Mouse (Mus musculus): ENCODE measurements around the gene Thrb. TPM values are rescaled to one million over a fixed set of nuclear protein-coding genes. Genes with fewer than 3 reads are reported as not detected.

The Thrb gene
- polyA plus RNA-seq, 1 experiment from 2014 or later, result 0.53 TPM

GRCm38 (mm10) chr14:17983390-17983789, 323.3 kb downstream of the Thrb start:
- H3K4me3 ChIP-seq, result no peak overlapping the region
- no peak overlapping the region for H3K4me2 ChIP-seq
- H3K9me3 ChIP-seq, result no peaks in the 10 kb centered on the region
- no peaks in the 10 kb centered on the region for H3K36me3 ChIP-seq
- H3K27ac ChIP-seq (replicated peaks), result no peak overlapping the region
- 84% methylated on average over 3 of the region's 3 CpGs for WGBS
- no peak for ATAC-seq (ENCODE audit: low read depth)
- H3K4me1 ChIP-seq (replicated peaks), result no peaks in the 10 kb centered on the region
- no peaks in the 10 kb centered on the region for H3K27me3 ChIP-seq
- no peak overlapping the region for H3K9ac ChIP-seq

- Histone ChIP-seq H3K36me3 (no peaks in the 10 kb centered on the region), H3K9ac (no peak overlapping the region), H3K9me3 (no peaks in the 10 kb centered on the region), H3K4me3 (no peak overlapping the region), H3K4me2 (no peak overlapping the region), H3K4me1 (replicated peaks) (no peaks in the 10 kb centered on the region), H3K27ac (replicated peaks) (no peak overlapping the region), H3K27me3 (no peaks in the 10 kb centered on the region)
- ATAC-seq (ENCODE audit: low read depth), result no peak
- 63% methylated on average over 6 of the region's 6 CpGs for WGBS
These were observed 323.8 kb downstream of the Thrb start for GRCm38 (mm10) chr14:17983839-17984238.

- Histone ChIP-seq H3K4me3 (no peak overlapping the region), H3K4me2 (no peak overlapping the region), H3K27me3 (no peaks in the 10 kb centered on the region), H3K27ac (replicated peaks) (no peak overlapping the region), H3K9me3 (no peaks in the 10 kb centered on the region), H3K9ac (no peak overlapping the region), H3K4me1 (replicated peaks) (no peaks in the 10 kb centered on the region), H3K36me3 (no peaks in the 10 kb centered on the region)
- no peak for ATAC-seq (ENCODE audit: low read depth)
- 88% methylated on average over 2 of the region's 2 CpGs for WGBS
These were observed 328.5 kb downstream of the Thrb start for GRCm38 (mm10) chr14:17988580-17988979.

GRCm38 (mm10) chr14:17989182-17989581, 329.1 kb downstream of the Thrb start:
- Histone ChIP-seq H3K9ac (no peak overlapping the region), H3K4me2 (no peak overlapping the region), H3K27me3 (no peaks in the 10 kb centered on the region), H3K4me3 (no peak overlapping the region), H3K4me1 (replicated peaks) (no peaks in the 10 kb centered on the region), H3K27ac (replicated peaks) (no peak overlapping the region), H3K9me3 (no peaks in the 10 kb centered on the region), H3K36me3 (no peaks in the 10 kb centered on the region)
- 91% methylated on average over 4 of the region's 4 CpGs for WGBS
- ATAC-seq (ENCODE audit: low read depth), result no peak

GRCm38 (mm10) chr14:17990186-17990585, 330.1 kb downstream of the Thrb start:
- H3K36me3 ChIP-seq, result no peaks in the 10 kb centered on the region
- H3K4me2 ChIP-seq, result no peak overlapping the region
- H3K9me3 ChIP-seq, result no peaks in the 10 kb centered on the region
- no peak overlapping the region for H3K9ac ChIP-seq
- ATAC-seq (ENCODE audit: low read depth), result no peak
- no peak overlapping the region for H3K27ac ChIP-seq (replicated peaks)
- no peaks in the 10 kb centered on the region for H3K27me3 ChIP-seq
- no peak overlapping the region for H3K4me3 ChIP-seq
- no peaks in the 10 kb centered on the region for H3K4me1 ChIP-seq (replicated peaks)
- 81% methylated on average over 2 of the region's 2 CpGs for WGBS

GRCm38 (mm10) chr14:18001886-18002285, 341.8 kb downstream of the Thrb start:
- Histone ChIP-seq H3K4me1 (replicated peaks) (no peaks in the 10 kb centered on the region), H3K27ac (replicated peaks) (no peak overlapping the region), H3K4me3 (no peak overlapping the region), H3K36me3 (no peaks in the 10 kb centered on the region), H3K9ac (no peak overlapping the region), H3K27me3 (no peaks in the 10 kb centered on the region), H3K4me2 (no peak overlapping the region), H3K9me3 (no peaks in the 10 kb centered on the region)
- no peak for ATAC-seq (ENCODE audit: low read depth)
- WGBS, result 75% methylated on average over 2 of the region's 2 CpGs

GRCm38 (mm10) chr14:18003686-18004085, 343.6 kb downstream of the Thrb start:
- WGBS, result 90% methylated on average over 1 of the region's 1 CpGs

GRCm38 (mm10) chr14:18008524-18008923, 348.5 kb downstream of the Thrb start:
- Histone ChIP-seq H3K27me3 (no peaks in the 10 kb centered on the region), H3K4me1 (replicated peaks) (no peaks in the 10 kb centered on the region), H3K9ac (no peak overlapping the region), H3K4me2 (no peak overlapping the region), H3K4me3 (no peak overlapping the region), H3K36me3 (no peaks in the 10 kb centered on the region), H3K9me3 (no peaks in the 10 kb centered on the region), H3K27ac (replicated peaks) (no peak overlapping the region)
- ATAC-seq (ENCODE audit: low read depth), result no peak
- WGBS, result 77% methylated on average over 3 of the region's 3 CpGs

More at GRCm38 (mm10) chr14:18003686-18004085, 343.6 kb downstream of the Thrb start:
- H3K4me2 ChIP-seq, result no peak overlapping the region
- no peak overlapping the region for H3K4me3 ChIP-seq
- no peaks in the 10 kb centered on the region for H3K9me3 ChIP-seq
- no peak overlapping the region for H3K27ac ChIP-seq (replicated peaks)
- no peaks in the 10 kb centered on the region for H3K4me1 ChIP-seq (replicated peaks)
- no peaks in the 10 kb centered on the region for H3K27me3 ChIP-seq
- ATAC-seq (ENCODE audit: low read depth), result no peak
- H3K9ac ChIP-seq, result no peak overlapping the region
- no peaks in the 10 kb centered on the region for H3K36me3 ChIP-seq

- H3K4me1 ChIP-seq (replicated peaks), result no peaks in the 10 kb centered on the region
- H3K27me3 ChIP-seq, result no peaks in the 10 kb centered on the region
- ATAC-seq (ENCODE audit: low read depth), result no peak
- H3K27ac ChIP-seq (replicated peaks), result no peak overlapping the region
- no peak overlapping the region for H3K4me2 ChIP-seq
- H3K36me3 ChIP-seq, result no peaks in the 10 kb centered on the region
- H3K9ac ChIP-seq, result no peak overlapping the region
- 90% methylated on average over 5 of the region's 5 CpGs for WGBS
- H3K4me3 ChIP-seq, result no peak overlapping the region
- H3K9me3 ChIP-seq, result no peaks in the 10 kb centered on the region
These were observed 356.5 kb downstream of the Thrb start for GRCm38 (mm10) chr14:18016604-18017003.

- Histone ChIP-seq H3K9me3 (no peaks in the 10 kb centered on the region), H3K27me3 (no peaks in the 10 kb centered on the region), H3K36me3 (no peaks in the 10 kb centered on the region), H3K4me3 (no peak overlapping the region), H3K27ac (replicated peaks) (no peak overlapping the region), H3K9ac (no peak overlapping the region), H3K4me1 (replicated peaks) (no peaks in the 10 kb centered on the region), H3K4me2 (no peak overlapping the region)
- ATAC-seq (ENCODE audit: low read depth), result no peak
- 86% methylated on average over 4 of the region's 4 CpGs for WGBS
These were observed 360.1 kb downstream of the Thrb start for GRCm38 (mm10) chr14:18020128-18020527.

- ATAC-seq (ENCODE audit: low read depth), result no peak
These were observed 360.6 kb downstream of the Thrb start for GRCm38 (mm10) chr14:18020636-18021035.

GRCm38 (mm10) chr14:18021726-18022125, 361.7 kb downstream of the Thrb start:
- no peaks in the 10 kb centered on the region for H3K36me3 ChIP-seq
- H3K4me3 ChIP-seq, result no peak overlapping the region
- H3K4me1 ChIP-seq (replicated peaks), result no peaks in the 10 kb centered on the region
- H3K27me3 ChIP-seq, result no peaks in the 10 kb centered on the region
- no peak overlapping the region for H3K9ac ChIP-seq
- no peak for ATAC-seq (ENCODE audit: low read depth)
- H3K4me2 ChIP-seq, result no peak overlapping the region
- no peaks in the 10 kb centered on the region for H3K9me3 ChIP-seq
- H3K27ac ChIP-seq (replicated peaks), result no peak overlapping the region
- WGBS, result 69% methylated on average over 2 of the region's 2 CpGs

More at GRCm38 (mm10) chr14:18020636-18021035, 360.6 kb downstream of the Thrb start:
- no peak overlapping the region for H3K9ac ChIP-seq
- H3K4me3 ChIP-seq, result no peak overlapping the region
- H3K4me2 ChIP-seq, result no peak overlapping the region
- no peaks in the 10 kb centered on the region for H3K9me3 ChIP-seq
- H3K27ac ChIP-seq (replicated peaks), result no peak overlapping the region
- H3K4me1 ChIP-seq (replicated peaks), result no peaks in the 10 kb centered on the region
- 90% methylated on average over 3 of the region's 3 CpGs for WGBS
- no peaks in the 10 kb centered on the region for H3K36me3 ChIP-seq
- no peaks in the 10 kb centered on the region for H3K27me3 ChIP-seq

- no peak overlapping the region for H3K4me3 ChIP-seq
- H3K4me2 ChIP-seq, result no peak overlapping the region
- H3K36me3 ChIP-seq, result no peaks in the 10 kb centered on the region
- H3K4me1 ChIP-seq (replicated peaks), result no peaks in the 10 kb centered on the region
- H3K27ac ChIP-seq (replicated peaks), result no peak overlapping the region
- H3K9me3 ChIP-seq, result no peaks in the 10 kb centered on the region
- no peak overlapping the region for H3K9ac ChIP-seq
- no peaks in the 10 kb centered on the region for H3K27me3 ChIP-seq
- ATAC-seq (ENCODE audit: low read depth), result no peak
These were observed 362.3 kb downstream of the Thrb start for GRCm38 (mm10) chr14:18022351-18022750.

Measured in neural tube, embryonic 13.5 days (tissue).